Mouse (Mus musculus) frontal cortex, postnatal 25 days (tissue): ENCODE measurements around the gene Thap8.
"Not testable (repeated sequence)": the region's sequence is repeated elsewhere in the genome, so short reads cannot be mapped to it uniquely, and the experiment has no call there.

Experiments used
- DNase-seq, 2 experiments: peaks; one replicate each; pipeline ENCODE4 v3.0.0; 2022; ENCODE audit warnings: low spot score in 2 of 2

Gene Thap8

DNA sequence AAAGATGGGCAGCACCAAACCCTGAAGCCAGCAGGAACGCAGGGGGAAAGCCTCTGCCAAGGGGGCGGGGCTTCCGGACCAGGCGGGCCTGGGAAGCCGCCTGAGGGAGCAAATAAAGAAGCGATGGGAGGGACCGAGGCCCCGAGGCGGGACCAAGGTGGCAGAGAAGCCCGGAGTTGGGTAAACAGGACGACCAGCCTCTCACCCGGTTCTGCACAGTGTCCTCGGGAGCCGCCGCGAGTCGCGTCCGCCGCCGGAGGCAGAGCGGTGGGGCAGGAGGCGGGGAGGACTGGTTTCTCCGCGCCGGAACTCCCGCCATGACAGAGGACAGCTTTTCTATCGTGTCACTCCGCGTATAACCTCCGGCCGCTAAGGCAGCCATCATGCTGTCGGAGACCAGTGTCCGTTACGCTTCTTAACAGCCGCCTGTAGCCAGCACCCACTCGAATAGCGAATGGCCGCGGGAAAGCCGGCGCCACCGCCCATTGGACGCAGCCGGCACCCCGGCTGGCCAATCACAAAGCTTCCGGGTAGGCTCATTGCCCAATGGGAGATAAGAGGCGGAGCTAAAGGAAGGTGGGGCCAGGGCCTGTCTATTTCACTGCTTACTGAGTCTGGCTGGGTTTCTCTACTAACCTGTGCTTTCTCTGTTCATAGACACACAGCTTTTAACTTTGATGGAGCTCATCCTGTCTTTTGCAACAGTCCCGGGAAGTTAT, at the start of gene Thap8, which contains the start of gene Wdr62:
Thap8 (plus strand) TSS at position 144 of the 719 bp plus-strand sequence.
Wdr62 (minus strand) TSS at position 469 of the 719 bp plus-strand sequence.
- peak; percentile 74 to 81 for DNase-seq

DNA sequence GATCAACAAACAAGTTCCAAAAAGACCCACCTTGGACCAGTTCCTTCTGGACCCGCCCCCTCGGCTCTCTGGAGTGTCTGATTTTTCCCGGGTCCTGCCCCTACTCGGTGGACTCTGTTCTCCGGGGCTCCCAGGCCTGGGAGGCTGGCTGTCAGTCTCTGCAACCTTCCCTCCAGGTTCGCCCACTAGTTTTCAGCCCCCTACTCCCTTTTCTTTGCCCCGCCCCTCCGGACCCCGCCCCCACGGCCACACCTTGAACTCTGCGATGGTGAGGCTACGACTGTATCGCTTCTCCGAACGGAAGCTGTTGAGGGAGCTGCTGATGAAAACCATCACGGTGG, 48.6 kb upstream of the Thap8 start:
- DNase-seq: no peak

DNA sequence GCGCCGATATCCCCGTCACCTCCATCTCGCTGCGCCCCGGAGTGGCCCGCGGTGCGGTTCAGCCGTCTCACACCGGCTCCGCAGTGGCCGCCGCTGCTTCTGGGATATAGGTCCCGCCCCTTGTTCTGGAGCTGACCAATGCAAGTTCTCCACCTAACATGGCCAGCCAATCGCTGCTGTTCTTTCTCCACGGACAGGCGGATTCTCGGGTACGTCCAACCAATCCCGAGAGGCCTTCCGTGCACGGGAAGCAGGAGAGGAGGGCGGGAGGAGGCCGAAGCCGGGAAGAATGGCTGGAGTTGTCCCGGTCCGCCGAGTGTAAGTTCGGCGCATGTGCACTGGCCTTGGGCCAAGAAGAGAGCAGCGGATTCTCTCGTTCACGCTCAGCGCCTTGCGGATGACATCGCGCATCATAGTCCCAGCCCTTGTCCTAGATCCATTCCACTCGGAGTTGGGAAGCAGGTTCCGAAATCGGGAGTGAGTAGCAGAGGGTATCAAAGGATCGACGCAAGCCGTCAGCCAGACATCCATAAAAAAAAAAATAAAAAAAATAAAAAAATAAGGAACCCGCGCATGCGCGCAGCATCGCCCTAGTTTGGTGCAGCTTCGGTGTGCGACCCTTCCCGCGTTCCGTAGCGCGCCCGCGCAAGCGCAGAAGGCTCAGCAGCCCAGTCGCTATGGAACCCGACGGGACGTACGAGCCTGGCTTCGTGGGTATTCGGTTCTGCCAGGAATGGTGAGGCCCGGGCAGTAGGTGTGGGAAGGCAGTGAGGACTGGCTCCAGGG, 48.0 kb upstream of the Thap8 start, which contains the start of the genes Polr2i and Tbcb:
Polr2i (plus strand) TSS at position 280 of the 786 bp plus-strand sequence.
Tbcb (minus strand) TSS at position 604 of the 786 bp plus-strand sequence.
- peak; percentile 96 to 98 for DNase-seq

DNA sequence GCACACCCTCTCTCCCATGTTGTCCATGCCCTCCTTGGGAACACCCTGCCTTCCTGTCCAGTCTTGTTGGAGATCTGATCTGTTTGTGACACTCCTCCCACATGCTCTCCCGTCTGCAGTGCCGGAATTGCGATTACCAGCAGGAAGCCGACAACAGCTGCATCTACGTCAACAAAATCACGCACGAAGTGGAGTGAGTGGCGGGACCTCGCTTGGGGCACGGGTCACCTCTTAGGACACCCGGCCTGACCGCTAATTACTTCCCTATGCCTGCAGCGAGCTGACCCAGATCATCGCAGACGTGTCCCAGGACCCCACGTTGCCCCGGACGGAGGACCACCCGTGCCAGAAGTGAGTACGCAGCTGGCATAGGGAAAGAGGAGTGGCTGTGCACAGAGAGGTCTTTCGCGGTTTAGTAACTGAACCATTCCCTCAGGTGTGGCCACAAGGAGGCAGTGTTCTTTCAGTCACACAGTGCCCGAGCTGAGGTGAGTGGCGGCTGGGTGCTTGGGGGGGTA, 47.2 kb upstream of the Thap8 start:
- DNase-seq: no peak

DNA sequence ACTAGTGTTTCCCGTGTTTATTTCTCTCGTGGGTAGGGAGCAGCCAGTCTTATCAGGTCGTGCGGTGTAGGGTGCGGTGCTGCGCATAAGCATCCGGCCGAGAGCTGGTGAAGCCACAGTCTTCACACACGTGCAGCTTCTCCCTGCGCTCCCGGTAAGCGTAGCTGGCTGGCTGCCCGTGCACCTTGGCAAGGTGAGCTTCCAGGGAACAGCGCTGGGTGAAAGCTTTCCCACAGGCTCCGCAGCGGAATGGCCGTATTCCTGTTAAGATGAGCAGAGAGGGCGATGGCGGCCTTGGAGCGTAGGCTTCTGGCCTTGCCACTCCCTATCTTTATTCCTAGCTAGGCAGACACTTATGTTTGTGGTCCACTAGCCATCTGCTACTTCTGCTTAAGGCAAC, 46.5 kb upstream of the Thap8 start:
- DNase-seq: no peak

DNA sequence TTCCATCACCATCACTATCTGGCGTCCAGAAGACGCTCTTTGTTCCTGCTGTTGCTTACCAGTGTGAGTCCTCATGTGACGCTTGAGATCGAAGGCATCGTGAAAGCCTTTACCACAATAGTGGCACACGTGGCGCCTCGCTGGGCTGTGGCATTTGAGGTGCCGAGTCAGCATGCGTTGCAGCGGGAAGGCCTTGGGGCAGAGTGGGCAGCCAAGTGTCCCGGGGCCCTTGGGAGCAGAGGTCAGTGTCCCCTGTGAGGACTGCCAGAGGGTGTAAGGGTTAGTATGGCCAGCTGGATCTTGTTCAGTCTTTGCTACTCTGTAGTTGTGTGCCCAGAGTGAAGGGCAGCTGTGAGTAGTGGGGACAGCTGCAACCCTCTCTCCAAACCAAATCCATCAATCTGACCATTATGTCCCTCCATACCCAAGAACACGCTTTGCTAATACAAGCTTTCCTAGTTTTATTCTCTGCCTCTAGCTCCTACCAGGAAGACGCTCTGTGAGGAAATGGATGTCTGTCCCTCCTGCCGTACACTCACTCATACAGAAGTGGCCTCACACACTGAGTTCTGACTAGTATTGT, 45.5 kb upstream of the Thap8 start:
- DNase-seq: no peak

DNA sequence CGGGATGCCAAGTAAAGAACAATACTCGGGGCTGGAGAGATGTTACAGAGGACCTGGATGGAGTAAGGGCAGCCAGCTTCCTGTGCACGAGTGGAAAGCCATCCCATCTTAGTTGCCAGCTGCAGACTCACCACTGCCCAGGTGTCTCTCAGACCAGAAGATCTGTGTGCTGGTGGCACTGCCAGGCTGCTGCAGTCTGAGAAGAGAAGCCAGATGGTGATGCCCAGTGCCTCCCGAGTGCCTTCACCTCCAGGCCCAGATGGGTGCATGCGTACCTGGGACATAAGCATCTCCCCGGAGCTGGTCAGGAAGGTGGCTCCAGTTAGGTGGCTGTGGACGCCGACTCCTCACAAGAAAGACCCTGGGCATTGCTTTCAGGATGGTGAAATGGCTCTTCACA, 44.8 kb upstream of the Thap8 start:
- no peak for DNase-seq

DNA sequence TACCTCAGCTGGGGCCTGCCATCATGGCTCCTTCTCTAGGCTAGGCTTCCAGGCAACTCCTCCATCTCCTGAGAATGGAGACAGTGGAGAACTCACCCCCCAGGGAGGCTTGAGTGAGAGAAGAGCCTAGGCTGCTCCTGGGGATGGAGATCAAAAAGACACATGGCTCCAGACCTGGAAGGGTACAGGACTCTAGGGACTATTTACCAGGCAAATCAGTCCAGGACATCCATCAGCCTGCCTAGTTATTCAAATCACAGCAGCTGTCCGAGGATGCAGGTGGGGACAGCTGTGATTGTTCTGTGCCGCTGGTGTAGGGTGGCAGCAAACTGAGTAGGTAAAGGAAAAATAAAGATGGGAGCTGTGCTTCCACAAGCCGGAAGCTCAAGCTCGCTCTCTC, 44.3 kb upstream of the Thap8 start, which contains the start of gene Ovol3:
Ovol3 (minus strand) TSS at position 101 of the 400 bp plus-strand sequence.
- DNase-seq: no peak

DNA sequence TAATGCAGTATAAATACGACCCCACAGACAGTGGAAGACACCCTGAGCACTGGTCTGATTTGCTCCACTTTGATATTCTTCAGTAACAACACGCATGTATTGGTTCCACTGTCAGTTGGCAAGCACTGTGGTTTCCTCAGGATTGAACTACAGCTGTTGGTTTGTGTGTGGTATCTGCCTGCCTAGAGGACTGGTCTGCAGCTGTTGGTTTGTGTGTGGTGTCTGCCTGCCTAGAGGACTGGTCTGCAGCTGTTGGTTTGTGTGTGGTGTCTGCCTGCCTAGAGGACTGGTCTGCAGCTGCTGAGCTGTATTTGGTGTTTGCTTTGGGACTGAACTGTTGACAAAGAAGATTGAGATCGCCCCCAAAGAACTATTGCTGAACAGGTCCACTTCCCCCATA, 42.5 kb upstream of the Thap8 start:
- DNase-seq: not testable (repeated sequence)

DNA sequence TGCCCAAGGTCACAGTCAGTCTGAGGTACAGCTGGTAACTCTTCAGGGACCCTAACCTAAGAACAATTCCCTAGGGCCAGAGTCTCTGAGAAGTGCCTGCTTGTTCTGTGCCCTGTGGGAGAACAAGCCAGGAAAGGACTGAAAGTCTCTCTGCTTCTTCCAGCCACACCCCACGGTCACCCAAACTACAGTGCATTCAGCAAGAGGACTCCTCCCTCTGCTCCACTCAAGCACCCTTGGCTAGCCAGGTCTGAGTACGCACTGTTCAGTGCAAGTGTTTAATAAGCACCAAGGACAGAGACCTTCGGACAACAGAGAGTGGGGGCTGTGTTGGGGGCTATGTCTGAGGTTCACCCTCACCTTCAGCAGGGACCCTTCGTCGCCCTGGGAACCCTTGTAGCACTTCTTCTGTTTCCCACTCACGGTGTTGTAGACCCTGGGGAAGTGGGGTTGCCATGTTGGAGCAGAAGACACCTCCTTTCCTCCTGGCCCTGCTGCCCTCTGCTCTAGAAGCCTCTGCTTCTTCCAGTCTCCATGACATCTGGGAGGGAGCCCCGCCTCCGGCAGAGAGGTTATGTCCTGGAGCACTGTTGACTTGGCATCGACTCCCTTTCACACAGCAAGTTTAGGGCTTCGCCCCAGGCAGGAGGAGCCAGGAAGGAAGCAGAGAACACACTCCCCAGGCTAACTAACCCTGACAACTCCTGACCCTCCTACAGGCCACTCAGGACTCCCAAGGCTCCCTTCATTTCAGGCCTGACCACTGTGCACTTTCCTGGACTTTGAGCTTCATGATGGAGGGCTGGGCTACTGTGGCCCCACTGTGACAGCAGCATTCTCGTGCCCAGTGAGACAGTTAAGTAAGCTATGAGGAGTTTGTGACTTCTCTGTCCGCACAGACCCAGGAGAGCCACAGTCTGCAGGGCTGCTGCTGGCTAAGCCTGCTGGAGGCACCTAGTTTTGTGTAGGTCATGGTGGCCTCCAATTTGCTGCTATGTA, 27.6 kb upstream of the Thap8 start:
- DNase-seq: no peak

DNA sequence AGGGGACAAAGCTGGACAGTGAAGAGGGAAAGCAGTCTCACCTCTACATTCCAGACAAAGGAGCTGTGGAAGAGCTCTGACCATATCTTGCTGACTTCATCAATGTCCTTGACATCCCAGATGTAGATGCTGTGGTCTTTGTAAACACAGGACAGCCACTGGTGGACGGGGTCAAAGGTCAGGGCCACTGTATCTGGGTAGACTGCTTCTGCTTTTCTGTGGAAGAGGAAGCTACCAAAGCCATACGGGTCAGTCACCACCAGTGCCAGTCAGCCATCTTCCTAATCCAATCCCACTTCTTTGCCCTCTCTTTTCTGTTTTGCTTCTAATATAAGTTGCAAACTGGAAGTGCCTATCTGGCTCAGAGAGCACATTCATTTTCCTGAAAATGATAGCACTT, 14.9 kb upstream of the Thap8 start:
- DNase-seq: no peak

DNA sequence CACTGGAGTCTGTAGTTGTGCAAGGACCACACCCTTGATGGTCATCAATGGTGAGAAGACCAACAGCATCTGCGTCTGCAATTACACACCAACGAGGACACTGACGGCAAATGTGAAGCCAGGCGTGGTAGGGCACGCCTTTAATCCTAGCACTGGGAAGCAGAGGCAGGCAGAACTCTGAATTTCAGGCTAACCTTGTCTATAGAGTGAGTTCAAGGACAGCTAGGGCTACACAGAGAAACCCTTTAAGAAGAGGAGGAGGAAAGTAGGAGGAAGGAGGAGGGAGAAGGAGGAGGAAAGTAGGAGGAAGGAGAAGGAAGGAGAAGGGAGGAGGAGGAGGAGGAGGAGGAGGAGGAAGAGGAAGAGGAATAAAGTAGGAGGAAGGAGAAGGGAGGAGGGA, 14.4 kb upstream of the Thap8 start:
- DNase-seq: no peak

DNA sequence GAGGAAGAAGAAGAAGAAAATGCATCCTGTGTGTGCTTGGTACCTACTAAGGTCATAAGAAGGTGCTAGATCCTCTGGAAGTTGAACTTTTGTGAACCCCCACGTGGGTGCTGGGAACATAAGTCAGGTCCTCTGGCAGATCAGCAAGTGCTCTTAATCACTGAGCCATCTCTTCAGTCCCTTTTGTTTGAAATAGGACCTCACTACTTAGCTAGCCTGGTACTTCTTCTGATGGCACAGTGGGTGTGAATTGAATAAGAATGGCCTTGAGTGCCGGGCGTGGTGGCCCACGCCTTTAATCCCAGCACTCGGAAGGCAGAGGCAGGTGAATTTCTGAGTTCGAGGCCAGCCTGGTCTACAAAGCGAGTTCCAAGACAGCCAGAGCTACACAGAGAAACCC, 14.0 kb upstream of the Thap8 start:
- no peak for DNase-seq

DNA sequence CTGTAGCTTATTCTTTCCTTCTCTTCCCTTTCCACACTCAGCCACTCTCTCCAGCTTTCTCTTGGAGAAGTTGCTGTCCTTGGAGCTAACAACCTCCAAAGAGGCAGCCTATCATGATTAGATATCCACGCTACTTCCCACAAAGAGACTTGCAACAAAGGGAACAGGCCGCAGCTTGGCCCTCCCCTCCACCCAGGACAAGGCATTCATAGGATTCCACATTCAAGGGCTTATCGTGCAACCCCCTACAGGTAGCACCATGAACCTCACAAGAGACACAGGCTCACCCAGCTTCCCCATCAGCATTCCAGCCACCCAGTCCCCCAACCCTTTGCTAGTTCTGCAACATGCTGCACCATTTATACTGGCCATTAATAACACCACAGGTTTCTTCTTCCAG, 13.1 kb upstream of the Thap8 start:
- no peak for DNase-seq

DNA sequence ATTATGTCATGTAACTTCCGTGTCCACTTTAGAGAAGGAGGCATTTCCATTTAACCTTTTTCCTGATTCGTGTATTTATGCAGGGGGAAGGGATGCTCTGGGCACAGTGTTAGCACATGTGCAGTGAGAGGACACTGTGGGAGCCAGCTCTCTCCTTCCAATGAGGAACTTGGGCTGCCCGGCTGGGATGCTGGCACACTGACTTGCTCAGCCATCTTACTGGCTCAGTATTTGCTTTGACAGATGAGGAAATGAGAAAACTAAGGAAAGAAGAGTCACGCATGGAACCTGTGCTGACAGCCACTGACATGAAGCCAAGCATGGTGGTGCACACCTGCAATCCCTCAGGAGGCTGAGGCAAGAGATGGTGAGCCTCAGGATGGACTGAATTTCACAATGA, 10.3 kb upstream of the Thap8 start:
- DNase-seq: no peak

DNA sequence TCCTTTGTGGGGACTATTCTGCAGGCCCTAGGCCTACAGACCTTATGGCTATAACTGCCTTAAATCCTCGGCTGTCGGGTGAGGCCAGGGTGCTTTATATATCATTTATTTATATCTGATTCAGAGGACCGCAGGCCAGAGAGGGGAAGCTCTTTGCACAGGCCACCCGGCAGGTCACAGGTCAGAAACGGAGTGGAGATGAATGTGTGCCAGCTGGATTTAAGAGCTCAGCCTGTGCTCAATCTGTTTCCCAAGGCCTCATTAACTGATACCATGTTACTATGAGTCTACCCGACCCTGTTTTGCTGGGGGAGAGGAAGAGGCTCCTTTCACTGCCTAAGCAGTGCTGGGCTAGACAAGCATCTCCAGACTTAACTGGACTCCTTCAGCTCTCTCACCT, 5.5 kb upstream of the Thap8 start:
- DNase-seq: no peak

DNA sequence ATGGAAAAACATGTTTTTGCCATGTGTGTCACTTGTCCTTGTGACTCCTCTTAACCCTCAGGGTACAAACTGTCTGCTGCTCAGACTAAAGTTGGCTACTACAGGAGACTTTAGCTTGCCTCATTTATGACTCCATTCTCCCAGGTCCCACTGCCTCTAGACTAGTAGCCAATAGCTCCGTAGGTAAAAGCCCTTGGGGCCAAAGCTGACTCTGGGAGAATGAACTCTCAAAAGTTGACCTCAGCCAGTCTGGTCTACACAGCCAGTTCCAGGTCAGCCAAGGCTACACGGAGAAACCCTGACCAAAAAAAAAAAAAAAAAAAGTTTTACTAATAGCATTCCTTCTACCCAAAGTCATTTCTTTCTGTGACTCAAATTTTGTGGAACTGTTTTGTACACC, 983 bp upstream of the Thap8 start:
- no peak for DNase-seq

DNA sequence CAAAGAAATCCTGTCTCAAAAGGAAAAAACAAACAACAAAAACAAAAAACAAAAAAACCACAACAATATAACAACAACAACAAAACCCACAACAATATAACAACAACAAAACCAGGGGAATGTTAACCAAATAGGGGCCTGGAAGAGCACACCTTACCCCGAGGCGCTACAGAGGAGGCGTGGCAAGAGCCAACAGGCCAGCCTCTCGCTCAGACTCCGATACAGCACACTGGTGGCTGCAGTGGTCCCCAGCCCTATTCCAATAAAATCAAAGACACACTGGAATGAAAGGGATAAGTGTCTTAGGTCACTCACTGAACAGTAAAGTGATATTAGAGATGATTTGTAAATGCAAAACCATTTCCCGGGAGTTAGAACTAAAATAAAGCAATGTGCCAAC, 358 bp upstream of the Thap8 start:
- no peak for DNase-seq

DNA sequence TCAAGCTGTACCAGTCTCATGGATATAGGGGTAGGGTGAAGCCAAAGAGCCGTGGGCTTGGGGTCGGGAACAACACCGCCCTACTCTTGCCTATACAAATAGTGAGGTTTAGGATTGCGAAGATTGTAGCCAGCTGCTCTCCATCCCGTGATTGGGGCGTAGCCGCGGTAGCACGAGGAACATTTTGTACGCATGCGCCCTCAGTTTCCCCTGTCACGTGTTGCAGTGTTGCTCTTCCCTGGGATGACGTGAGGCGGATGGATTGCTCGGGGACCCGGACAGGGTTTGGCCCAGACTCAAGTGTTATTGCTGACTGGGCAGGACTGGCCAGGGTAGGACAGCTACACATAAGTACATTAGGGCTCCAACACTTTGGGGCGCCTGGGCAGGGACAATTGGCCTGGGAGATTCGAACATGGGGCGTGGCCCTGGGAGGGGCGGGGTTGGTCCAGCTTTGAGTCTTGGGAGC, 810 bp downstream of the Thap8 start:
- peak; percentile 72 to 76 for DNase-seq

DNA sequence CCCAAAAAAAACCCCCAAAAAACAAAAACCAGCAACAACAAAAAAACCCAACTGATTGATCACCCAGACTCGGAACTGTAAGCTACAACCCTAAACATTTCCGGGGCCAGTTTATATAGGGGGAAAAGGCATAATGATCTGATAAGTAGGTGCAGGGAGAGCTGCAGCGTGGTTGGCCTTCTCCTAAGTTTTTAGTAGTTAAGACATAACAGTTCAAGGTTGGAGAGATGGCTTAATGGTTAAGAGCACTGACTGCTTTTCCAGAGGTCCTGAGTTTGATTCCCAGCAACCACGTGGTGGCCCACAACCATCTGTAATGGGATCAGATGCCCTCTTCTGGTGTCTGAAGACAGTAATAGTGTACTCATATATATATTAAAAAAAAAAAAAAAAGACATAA, 1.6 kb downstream of the Thap8 start:
- DNase-seq: no peak

DNA sequence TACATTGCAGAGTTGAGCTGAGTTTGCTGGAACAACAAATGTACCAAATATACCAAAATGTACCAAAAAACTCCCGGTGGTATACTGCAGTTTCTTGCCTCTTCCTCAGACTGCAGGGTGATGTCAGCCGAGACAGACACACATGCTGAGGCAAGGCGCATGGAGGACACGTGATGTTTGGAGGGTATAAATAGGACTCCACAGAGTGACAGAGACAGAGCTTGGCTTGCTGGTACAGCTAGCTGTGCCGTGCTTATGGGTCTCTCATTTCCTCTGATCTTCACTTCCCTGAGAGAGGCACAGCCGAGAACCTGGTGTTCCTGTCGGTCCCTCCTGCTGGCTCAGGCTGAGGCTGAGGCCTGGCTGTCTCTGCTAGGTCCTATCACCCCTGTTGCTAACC, 2.8 kb downstream of the Thap8 start:
- DNase-seq: no peak
